Mouse (Mus musculus) CH12.LX (cell line): ENCODE measurements at regions not wholly inside any gene's neighbourhood (a gene's known extent, or its start where the extent isn't known, plus 50 kb on each side); places are given as distances from the start of the nearest gene placed in this dataset.
A peak's percentile ranks its signal among the peaks of the same experiment; 100 is the strongest.

ENCODE experiments used
- BHLHE40 ChIP-seq: IDR thresholded peaks from 2 replicates; pipeline ENCODE4 v1.6.1; 2011; ENCODE audit warnings: mild to moderate bottlenecking, low read depth, low read length, improper control_type of control experiment
- CHD2 ChIP-seq: IDR thresholded peaks from 2 replicates; pipeline ENCODE4 v1.6.1; 2011; ENCODE audit warnings: low read length, improper control_type of control experiment
- CTCF ChIP-seq, 2 experiments: IDR thresholded peaks in 1 of 2; conservative IDR thresholded peaks in 1 of 2; 2 replicates each; pipeline ENCODE4 v1.5.1; 2011 to 2012; ENCODE audit warnings: low read depth in 2 of 2, low read length in 2 of 2, improper control_type of control experiment in 1 of 2, inconsistent platforms in 1 of 2, mild to moderate bottlenecking in 1 of 2, moderate library complexity in 1 of 2
- E2F4 ChIP-seq: IDR thresholded peaks from 2 replicates; pipeline ENCODE4 v1.6.1; 2011; ENCODE audit warnings: low read depth, low read length, improper control_type of control experiment; ENCODE audit not compliant: insufficient replicate concordance
- EP300 ChIP-seq: IDR thresholded peaks from 2 replicates; pipeline ENCODE4 v1.6.1; 2011; ENCODE audit warnings: low read length, improper control_type of control experiment
- MEF2A ChIP-seq: IDR thresholded peaks from 2 replicates; pipeline ENCODE4 v1.6.1; 2014; ENCODE audit warnings: low read depth, mild to moderate bottlenecking, inconsistent platforms, low read length, improper control_type of control experiment, borderline replicate concordance
- ZC3H11A ChIP-seq: IDR thresholded peaks from 2 replicates; pipeline ENCODE4 v1.6.1; 2012; ENCODE audit warnings: low read depth, mild to moderate bottlenecking, inconsistent platforms, low read length, improper control_type of control experiment

DNA sequence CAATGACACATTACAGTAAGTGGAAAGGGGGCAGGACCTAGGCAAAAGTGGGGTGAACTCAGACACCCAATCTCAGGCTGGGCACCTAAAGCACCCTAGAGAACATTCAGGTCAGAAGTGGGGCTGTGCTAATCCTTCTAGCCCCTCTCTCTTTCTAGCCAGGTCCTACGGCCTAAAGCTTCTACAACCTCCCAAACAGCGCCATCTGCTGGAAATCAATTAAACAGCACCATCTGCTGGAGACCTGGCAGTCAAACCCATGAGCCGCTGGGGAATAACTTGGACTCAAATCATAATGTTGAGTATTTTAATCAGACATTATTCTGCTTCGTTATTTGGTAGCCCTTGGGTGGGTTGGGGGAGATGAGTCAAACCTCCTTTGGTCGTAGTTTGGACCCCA, 215.5 kb upstream of the Eef2kmt start:
- TF ChIP-seq CTCF (conservative IDR thresholded peaks at IDR 0.05 in 1 of 2, IDR thresholded peaks at IDR 0.05 in 1 of 2; ENCODE audit: low read depth in 2 of 2, low read length in 2 of 2) = peak; percentile 88 to 90
- no peak for TF ChIP-seq E2F4
- TF ChIP-seq MEF2A = no peak
- TF ChIP-seq ZC3H11A = no peak
- no peak for TF ChIP-seq BHLHE40
- TF ChIP-seq EP300 = no peak
- TF ChIP-seq CHD2 = no peak
